Mouse (Mus musculus) heart, embryonic 11.5 days (tissue): ENCODE measurements around the gene Gm19668. TPM values are rescaled to one million over a fixed set of nuclear protein-coding genes. Genes with fewer than 3 reads are reported as not detected.
"Not testable (repeated sequence)": the region's sequence is repeated elsewhere in the genome, so short reads cannot be mapped to it uniquely, and the experiment has no call there.

ENCODE experiments used
- ATAC-seq: fragments of 200-750 bp; cut with Nextera tagmentation; replicated peaks from 2 replicates; pipeline ENCODE4 v1.8.0; 2017; ENCODE audit warnings: moderate library complexity; ENCODE audit not compliant: insufficient number of reproducible peaks, low FRiP score, low TSS enrichment
- H3K27ac ChIP-seq: fragments of 300-500 bp; sonication (generic); 2 replicates; pipeline ENCODE4 v1.5.1; 2014; ENCODE audit warnings: mild to moderate bottlenecking, low read depth, low read length
- H3K27me3 ChIP-seq: fragments of 300-500 bp; sonication (generic); 2 replicates; pipeline ENCODE4 v1.6.1; 2014; ENCODE audit warnings: mild to moderate bottlenecking, low read length, mixed read lengths; ENCODE audit not compliant: control insufficient read depth, insufficient read depth
- H3K36me3 ChIP-seq: fragments of 300-500 bp; sonication (generic); 2 replicates; pipeline ENCODE4 v1.6.1; 2014; ENCODE audit warnings: mild to moderate bottlenecking, low read length, moderate library complexity, mixed read lengths; ENCODE audit not compliant: control insufficient read depth, insufficient read depth
- H3K4me1 ChIP-seq: fragments of 300-500 bp; sonication (generic); 2 replicates; pipeline ENCODE4 v1.6.1; 2014; ENCODE audit warnings: low read length; ENCODE audit not compliant: control insufficient read depth, insufficient read depth
- H3K4me2 ChIP-seq: fragments of 300-500 bp; sonication (generic); 2 replicates; pipeline ENCODE4 v1.6.1; 2014; ENCODE audit warnings: mild to moderate bottlenecking, moderate library complexity
- H3K4me3 ChIP-seq: fragments of 300-500 bp; sonication (generic); 2 replicates; pipeline ENCODE4 v1.5.1; 2014; ENCODE audit warnings: low read depth, low read length
- H3K9ac ChIP-seq: fragments of 300-500 bp; sonication (generic); 2 replicates; pipeline ENCODE4 v1.6.1; 2014; ENCODE audit warnings: mild to moderate bottlenecking, low read depth, low read length, moderate library complexity
- H3K9me3 ChIP-seq: fragments of 300-500 bp; sonication (generic); replicated peaks from 2 replicates; pipeline ENCODE4 v1.6.1; 2016; ENCODE audit warnings: low read length; ENCODE audit not compliant: control insufficient read depth
- WGBS: fragments of 180-500 bp; shearing (Covaris S2); extraction: QIAGEN DNeasy Blood & Tissue Kit; methylation state at CpG from one replicate; pipeline ENCODE4 v1.1.7; 2014; ENCODE audit not compliant: insufficient replicate concordance; 5-methylcytosine and 5-hydroxymethylcytosine counted together
- polyA plus RNA-seq: library from polyadenylated mRNA; unstranded; fragments of >200 nt; fragmentation: Nextera tagmentation; extraction: Ambion mirVana; gene quantifications from 2 replicates; pipeline ENCODE4 v1.2.1, GENCODE M21; 2014

The Gm19668 gene
- polyA plus RNA-seq, 1 experiment from 2014 or later: not detected

GRCm38 (mm10) chr10:77751254-77751653 lies 47.7 kb downstream of the Gm19668 start, which contains the start of gene Gm9736:
TSS of gene Gm9736 (minus strand) at chr10:77751354.
- not testable (repeated sequence) for H3K27ac ChIP-seq, H3K4me2 ChIP-seq, H3K9ac ChIP-seq, ATAC-seq, H3K36me3 ChIP-seq, H3K4me3 ChIP-seq, H3K27me3 ChIP-seq, H3K9me3 ChIP-seq, H3K4me1 ChIP-seq
- WGBS: 46% methylated on average over 1 of the region's 1 CpGs

DNA sequence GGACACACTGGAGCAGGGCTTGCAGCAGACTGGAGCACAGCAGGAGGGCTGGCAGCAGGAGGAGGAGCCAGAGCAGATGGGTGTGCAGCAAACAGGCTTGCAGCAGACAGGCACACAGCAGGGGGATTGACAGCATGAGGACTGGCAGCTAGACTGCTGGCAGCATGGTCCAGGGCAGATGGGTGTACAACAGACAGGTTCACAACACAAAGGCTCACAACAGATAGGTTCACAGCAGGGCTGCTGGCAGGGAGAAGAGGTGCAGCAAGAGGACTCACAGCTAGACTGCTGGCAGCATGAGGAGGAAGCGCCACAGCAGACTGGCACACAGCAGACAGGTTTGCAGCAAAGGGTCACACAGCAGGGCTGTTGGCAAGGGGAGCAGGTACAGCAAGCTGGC lies 48.2 kb downstream of the Gm19668 start:
- ATAC-seq, H3K4me1 ChIP-seq, H3K9me3 ChIP-seq, H3K9ac ChIP-seq, H3K36me3 ChIP-seq, H3K4me3 ChIP-seq, H3K27ac ChIP-seq, H3K27me3 ChIP-seq, H3K4me2 ChIP-seq: not testable (repeated sequence)
- WGBS: 65% methylated on average over 1 of the region's 1 CpGs

Other genes starting within 250 kb of the Gm19668 start
- 108 and 113 TPM in 2 replicates for gene Pttg1ip, start 217.4 kb downstream of the Gm19668 start, polyA plus RNA-seq
- gene Sumo3, start 193.0 kb downstream of the Gm19668 start, polyA plus RNA-seq: 165 and 212 TPM in 2 replicates
- gene Gm49325, start 192.9 kb downstream of the Gm19668 start, polyA plus RNA-seq: not detected in 2 replicates
- gene Ube2g2, start 176.9 kb downstream of the Gm19668 start, polyA plus RNA-seq: 38.0 and 42.9 TPM in 2 replicates
- gene Tspear, start 112.6 kb downstream of the Gm19668 start, polyA plus RNA-seq: not detected in 2 replicates
- gene Gm19402, start 108.4 kb downstream of the Gm19668 start, polyA plus RNA-seq: not detected in 2 replicates
- not detected in 2 replicates for gene Gm9508, start 101.9 kb downstream of the Gm19668 start, polyA plus RNA-seq
- gene Gm10272, start 92.5 kb downstream of the Gm19668 start, polyA plus RNA-seq: not detected in 2 replicates
- gene Gm10024, start 87.7 kb downstream of the Gm19668 start, polyA plus RNA-seq: not detected in 2 replicates
- not detected in 2 replicates for gene Gm10142, start 83.3 kb downstream of the Gm19668 start, polyA plus RNA-seq
- not detected in 2 replicates for gene Krtap12-1, start 78.5 kb downstream of the Gm19668 start, polyA plus RNA-seq
- not detected in 2 replicates for gene Gm10100, start 72.6 kb downstream of the Gm19668 start, polyA plus RNA-seq
- not detected in 2 replicates for gene Gm18596, start 56.5 kb downstream of the Gm19668 start, polyA plus RNA-seq
- gene Gm9736, start 47.8 kb downstream of the Gm19668 start, polyA plus RNA-seq: not detected in 2 replicates
- not detected in 2 replicates for gene Gm3233, start 39.5 kb downstream of the Gm19668 start, polyA plus RNA-seq
- not detected in 2 replicates for gene Gm3238, start 27.8 kb downstream of the Gm19668 start, polyA plus RNA-seq
- gene Gm7138, start 22.2 kb downstream of the Gm19668 start, polyA plus RNA-seq: not detected in 2 replicates
- gene Gm3250, start 16.6 kb downstream of the Gm19668 start, polyA plus RNA-seq: not detected in 2 replicates
- gene Gm7137, start 10.9 kb downstream of the Gm19668 start, polyA plus RNA-seq: not detected in 2 replicates
- not detected in 2 replicates for gene Gm9639, start 4.1 kb downstream of the Gm19668 start, polyA plus RNA-seq
- gene Gm9507, start 12.7 kb upstream of the Gm19668 start, polyA plus RNA-seq: not detected in 2 replicates
- not detected in 2 replicates for gene Gm2696, start 15.5 kb upstream of the Gm19668 start, polyA plus RNA-seq
- gene Krtap10-4, start 28.0 kb upstream of the Gm19668 start, polyA plus RNA-seq: not detected in 2 replicates
- not detected in 2 replicates for gene Krtap10-10, start 36.8 kb upstream of the Gm19668 start, polyA plus RNA-seq
- gene Gm36176, start 47.7 kb upstream of the Gm19668 start, polyA plus RNA-seq: not detected in 2 replicates
- not detected in 2 replicates for gene Gm10318, start 53.7 kb upstream of the Gm19668 start, polyA plus RNA-seq
- gene Gm3285, start 62.8 kb upstream of the Gm19668 start, polyA plus RNA-seq: not detected in 2 replicates
- gene Lrrc3, start 103.4 kb upstream of the Gm19668 start, polyA plus RNA-seq: 1.5 and 1.8 TPM in 2 replicates
- 0.07 and 0.13 TPM in 2 replicates for gene Trpm2, start 171.4 kb upstream of the Gm19668 start, polyA plus RNA-seq
- gene 1810043G02Rik, start 179.4 kb upstream of the Gm19668 start, polyA plus RNA-seq: 17.1 and 17.2 TPM in 2 replicates
- gene Pfkl, start 210.9 kb upstream of the Gm19668 start, polyA plus RNA-seq: 168 and 194 TPM in 2 replicates
- gene Dnmt3l, start 242.8 kb upstream of the Gm19668 start, polyA plus RNA-seq: 0.34 TPM in 1 of 2 replicates, not detected in the other
- gene Aire, start 244.5 kb upstream of the Gm19668 start, polyA plus RNA-seq: 0.16 and 0.49 TPM in 2 replicates